Mouse (Mus musculus): ENCODE measurements around the gene Nwd2.

The Nwd2 gene

GRCm38 (mm10) chr5:63649070-63649532, at the start of gene Nwd2:
Nwd2 (plus strand) TSS chr5:63649102.
- no peak for DNase-seq (ENCODE audit: low spot score in 2 of 2)

- no peak for DNase-seq (ENCODE audit: low spot score in 2 of 2)
These were observed 41.5 kb upstream of the Nwd2 start for GRCm38 (mm10) chr5:63607447-63607846.

- no peak for DNase-seq (ENCODE audit: low spot score in 2 of 2)
These were observed 31.9 kb upstream of the Nwd2 start for GRCm38 (mm10) chr5:63616792-63617668.

- no peak for DNase-seq (ENCODE audit: low spot score in 2 of 2)
These were observed 24.8 kb upstream of the Nwd2 start for GRCm38 (mm10) chr5:63624123-63624522.

- DNase-seq (ENCODE audit: low spot score in 2 of 2): no peak
These were observed 20.9 kb upstream of the Nwd2 start for GRCm38 (mm10) chr5:63627832-63628530.

- DNase-seq (ENCODE audit: low spot score in 2 of 2): no peak
These were observed 20.4 kb upstream of the Nwd2 start for GRCm38 (mm10) chr5:63628531-63628871.

- no peak for DNase-seq (ENCODE audit: low spot score in 2 of 2)
These were observed 14.3 kb upstream of the Nwd2 start for GRCm38 (mm10) chr5:63634636-63635035.

- DNase-seq (ENCODE audit: low spot score in 2 of 2): no peak
These were observed 715 bp upstream of the Nwd2 start for GRCm38 (mm10) chr5:63648187-63648586.

GRCm38 (mm10) chr5:63649533-63650464, 897 bp downstream of the Nwd2 start:
- no peak for DNase-seq (ENCODE audit: low spot score in 2 of 2)

- no peak for DNase-seq (ENCODE audit: low spot score in 2 of 2)
These were observed 2.9 kb downstream of the Nwd2 start for GRCm38 (mm10) chr5:63651813-63652212.

- no peak for DNase-seq (ENCODE audit: low spot score in 2 of 2)
These were observed 3.8 kb downstream of the Nwd2 start for GRCm38 (mm10) chr5:63652705-63653104.

- DNase-seq (ENCODE audit: low spot score in 2 of 2): no peak
These were observed 18.0 kb downstream of the Nwd2 start for GRCm38 (mm10) chr5:63666884-63667283.

- no peak for DNase-seq (ENCODE audit: low spot score in 2 of 2)
These were observed 27.0 kb downstream of the Nwd2 start for GRCm38 (mm10) chr5:63675934-63676333.

- DNase-seq (ENCODE audit: low spot score in 2 of 2): no peak
These were observed 40.2 kb downstream of the Nwd2 start for GRCm38 (mm10) chr5:63689084-63689483.

- DNase-seq (ENCODE audit: low spot score in 2 of 2): no peak
These were observed 47.9 kb downstream of the Nwd2 start for GRCm38 (mm10) chr5:63696784-63697183.

GRCm38 (mm10) chr5:63697196-63697595, 48.3 kb downstream of the Nwd2 start:
- DNase-seq (ENCODE audit: low spot score in 2 of 2): no peak

GRCm38 (mm10) chr5:63728955-63729354, 80.1 kb downstream of the Nwd2 start:
- no peak for DNase-seq (ENCODE audit: low spot score in 2 of 2)

- DNase-seq (ENCODE audit: low spot score in 2 of 2): no peak
These were observed 86.6 kb downstream of the Nwd2 start for GRCm38 (mm10) chr5:63735521-63735920.

- DNase-seq (ENCODE audit: low spot score in 2 of 2): no peak
These were observed 94.5 kb downstream of the Nwd2 start for GRCm38 (mm10) chr5:63743426-63743825.

- DNase-seq (ENCODE audit: low spot score in 2 of 2): no peak
These were observed 99.4 kb downstream of the Nwd2 start for GRCm38 (mm10) chr5:63748299-63748698.

GRCm38 (mm10) chr5:63748759-63749158, 99.9 kb downstream of the Nwd2 start:
- DNase-seq (ENCODE audit: low spot score in 2 of 2): no peak

All from spleen, postnatal 4 days (tissue).